Mouse (Mus musculus): ENCODE results near the gene Slco2b1. TPM values are rescaled to one million over a fixed set of nuclear protein-coding genes. Genes with fewer than 3 reads are reported as not detected.
"Not testable (repeated sequence)": the region's sequence is repeated elsewhere in the genome, so short reads cannot be mapped to it uniquely, and the experiment has no call there.

The Slco2b1 gene
- polyA plus RNA-seq (2012; rRNA removed) (0.08 and 0.12 TPM in 2 replicates), polyA plus RNA-seq (2014; fragmentation: Nextera tagmentation; extraction: Ambion mirVana) (0.11 and 0.13 TPM in 2 replicates)

DNA sequence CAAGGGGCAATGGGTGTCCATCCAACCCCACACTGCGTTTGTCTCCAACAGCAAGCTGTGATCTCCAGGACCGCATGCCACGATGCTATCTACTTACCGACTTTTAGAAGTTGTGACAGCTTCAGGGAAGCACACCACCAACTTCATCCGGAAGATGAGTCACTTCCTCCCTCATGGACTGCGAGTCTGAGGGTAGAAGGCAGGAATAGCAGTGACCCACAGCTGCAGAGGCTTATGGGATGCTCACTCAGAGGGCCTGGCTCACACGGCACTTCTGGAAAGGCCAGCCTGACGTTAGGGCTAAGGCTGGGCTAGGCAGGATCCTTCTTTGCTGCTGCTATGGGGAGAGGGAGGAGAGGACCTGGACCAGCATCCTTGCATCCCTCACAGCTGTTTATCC, at the start of gene Slco2b1:
TSS of gene Slco2b1 (minus strand) at position 175 of the 400 bp plus-strand sequence.
- DNase-seq (ENCODE audit: low read depth in 3 of 3, low spot score in 3 of 3) (no peak), ATAC-seq (ENCODE audit: insufficient read depth) (no peak)
- 27% methylated on average over 8 of the region's 8 CpGs for WGBS (ENCODE audit: insufficient replicate concordance)
- Histone ChIP-seq H3K4me1 (replicated peaks; ENCODE audit: control insufficient read depth in 2 of 2, insufficient read depth in 2 of 2, low read length in 1 of 2) (no peaks in the 10 kb centered on the region), H3K36me3 (replicated peaks; ENCODE audit: control insufficient read depth, insufficient read depth, low read depth) (no peaks in the 10 kb centered on the region), H3K9me3 (ENCODE audit: control insufficient read depth, low read length) (no peaks in the 10 kb centered on the region), H3K4me2 (ENCODE audit: low read depth) (no peak within 1 kb of the TSS), H3K9ac (replicated peaks) (no peak within 1 kb of the TSS), H3K4me3 (ENCODE audit: insufficient read depth in 1 of 2, low read depth in 2 of 2, low read length in 2 of 2) (no peak within 1 kb of the TSS), H3K27me3 (ENCODE audit: control insufficient read depth, insufficient read depth, low read length) (no peaks in the 10 kb centered on the region), H3K27ac (no peak within 1 kb of the TSS)
- TF ChIP-seq EP300 (IDR thresholded peaks at IDR 0.05; ENCODE audit: low read depth): no peak
- no peak for TF ChIP-seq CTCF (IDR thresholded peaks at IDR 0.05; ENCODE audit: low read depth)

DNA sequence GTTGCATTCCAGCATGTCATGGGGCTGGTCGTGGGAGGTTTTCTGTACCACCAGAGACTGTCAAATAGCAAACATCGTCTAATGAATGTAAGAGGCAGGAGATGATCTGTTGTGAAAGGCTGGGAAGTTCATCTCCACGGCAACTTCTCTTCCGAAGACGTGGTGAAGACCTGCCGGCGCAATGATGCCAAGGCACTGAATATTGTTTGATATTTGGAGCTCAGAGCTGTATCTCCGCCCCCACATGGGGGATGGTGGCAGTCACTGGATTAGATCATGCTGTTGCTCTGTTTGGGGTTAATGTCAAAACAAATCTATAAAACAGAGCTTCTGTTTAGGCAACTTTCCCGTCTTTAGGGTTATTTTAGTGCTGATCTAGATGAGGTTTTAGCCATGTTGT, 28.1 kb upstream of the Slco2b1 start:
- Histone ChIP-seq H3K9ac (replicated peaks) (no peak overlapping the region), H3K4me3 (ENCODE audit: insufficient read depth in 1 of 2, low read depth in 2 of 2, low read length in 2 of 2) (no peak overlapping the region), H3K27me3 (ENCODE audit: control insufficient read depth, insufficient read depth, low read length) (no peaks in the 10 kb centered on the region), H3K36me3 (replicated peaks; ENCODE audit: control insufficient read depth, insufficient read depth, low read depth) (no peaks in the 10 kb centered on the region), H3K9me3 (ENCODE audit: control insufficient read depth, low read length) (no peaks in the 10 kb centered on the region), H3K4me1 (replicated peaks; ENCODE audit: control insufficient read depth in 2 of 2, insufficient read depth in 2 of 2, low read length in 1 of 2) (peaks cover 0 to 5% of the 10 kb centered on the region in 2 experiments; a peak in 2 of 4 replicates), H3K27ac (no peak overlapping the region), H3K4me2 (ENCODE audit: low read depth) (no peak overlapping the region)
- 66% methylated on average over 9 of the region's 9 CpGs for WGBS (ENCODE audit: insufficient replicate concordance)
- ATAC-seq (ENCODE audit: insufficient read depth) (no peak), DNase-seq (ENCODE audit: low read depth in 3 of 3, low spot score in 3 of 3) (no peak)
- TF ChIP-seq EP300 (IDR thresholded peaks at IDR 0.05; ENCODE audit: low read depth) (no peak), CTCF (IDR thresholded peaks at IDR 0.05; ENCODE audit: low read depth) (no peak)

DNA sequence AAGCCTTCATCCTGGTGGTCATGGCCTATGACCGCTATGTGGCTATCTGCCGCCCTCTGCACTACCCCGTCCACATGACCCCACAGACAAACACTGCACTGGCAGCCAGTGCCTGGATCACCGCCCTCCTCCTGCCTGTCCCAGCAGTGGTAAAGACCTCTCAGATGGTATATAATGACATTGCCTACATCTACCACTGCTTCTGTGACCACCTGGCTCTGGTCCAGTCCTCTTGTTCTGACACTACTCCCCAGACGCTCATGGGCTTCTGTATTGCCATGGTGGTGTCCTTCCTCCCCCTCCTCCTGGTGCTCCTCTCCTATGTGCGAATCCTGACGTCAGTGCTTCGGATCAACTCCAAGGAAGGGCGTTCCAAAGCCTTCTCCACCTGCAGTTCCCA, 24.4 kb upstream of the Slco2b1 start:
- WGBS (ENCODE audit: insufficient replicate concordance): 71% methylated on average over 9 of the region's 9 CpGs
- not testable (repeated sequence) for H3K36me3 ChIP-seq (replicated peaks; ENCODE audit: control insufficient read depth, insufficient read depth, low read depth); ATAC-seq (ENCODE audit: insufficient read depth); DNase-seq (ENCODE audit: low read depth in 3 of 3, low spot score in 3 of 3); H3K27me3 ChIP-seq (ENCODE audit: control insufficient read depth, insufficient read depth, low read length); H3K4me1 ChIP-seq (replicated peaks; ENCODE audit: control insufficient read depth in 2 of 2, insufficient read depth in 2 of 2, low read length in 1 of 2); H3K9me3 ChIP-seq (ENCODE audit: control insufficient read depth, low read length); H3K9ac ChIP-seq (replicated peaks); H3K4me3 ChIP-seq (ENCODE audit: insufficient read depth in 1 of 2, low read depth in 2 of 2, low read length in 2 of 2); H3K27ac ChIP-seq; H3K4me2 ChIP-seq (ENCODE audit: low read depth)

DNA sequence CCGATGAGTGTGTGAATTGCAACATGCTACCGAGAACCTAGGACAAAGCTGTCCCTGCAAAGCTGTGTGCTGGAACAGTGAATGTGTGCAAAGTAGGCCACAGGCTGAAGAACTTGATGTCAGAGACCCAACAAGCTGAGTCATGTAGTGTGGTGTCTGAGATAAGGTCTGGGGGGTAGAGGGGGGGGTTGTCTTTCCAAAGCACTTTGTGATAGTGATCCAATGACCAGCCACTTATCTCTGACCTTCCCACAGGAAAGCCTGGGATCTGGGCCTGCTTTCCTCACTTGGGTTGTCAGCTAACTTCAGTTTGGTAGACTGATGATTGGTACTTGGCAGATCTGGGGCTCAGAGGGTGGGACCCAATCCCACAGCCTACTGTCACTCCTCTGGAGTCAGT, 23.5 kb upstream of the Slco2b1 start:
- H3K9ac ChIP-seq (replicated peaks): no peak overlapping the region
- H3K36me3 ChIP-seq (replicated peaks; ENCODE audit: control insufficient read depth, insufficient read depth, low read depth): no peaks in the 10 kb centered on the region
- 24% methylated on average over 2 of the region's 2 CpGs for WGBS (ENCODE audit: insufficient replicate concordance)
- H3K27me3 ChIP-seq (ENCODE audit: control insufficient read depth, insufficient read depth, low read length): no peaks in the 10 kb centered on the region
- DNase-seq (ENCODE audit: low read depth in 3 of 3, low spot score in 3 of 3) (no peak), ATAC-seq (ENCODE audit: insufficient read depth) (peak; percentile 23; the same call in 1 of the 2 replicates)
- peaks cover 0 to 7% of the 10 kb centered on the region in 2 experiments; a peak in 2 of 4 replicates for H3K4me1 ChIP-seq (replicated peaks; ENCODE audit: control insufficient read depth in 2 of 2, insufficient read depth in 2 of 2, low read length in 1 of 2)
- no peak overlapping the region for H3K4me3 ChIP-seq (ENCODE audit: insufficient read depth in 1 of 2, low read depth in 2 of 2, low read length in 2 of 2)
- no peak overlapping the region for H3K27ac ChIP-seq
- no peak overlapping the region for H3K4me2 ChIP-seq (ENCODE audit: low read depth)
- TF ChIP-seq CTCF (IDR thresholded peaks at IDR 0.05; ENCODE audit: low read depth): no peak
- 0 out of 2 replicates have a peak, but pooled peaks have one; percentile 13 for TF ChIP-seq EP300 (IDR thresholded peaks at IDR 0.05; ENCODE audit: low read depth)
- H3K9me3 ChIP-seq (ENCODE audit: control insufficient read depth, low read length): no peaks in the 10 kb centered on the region

DNA sequence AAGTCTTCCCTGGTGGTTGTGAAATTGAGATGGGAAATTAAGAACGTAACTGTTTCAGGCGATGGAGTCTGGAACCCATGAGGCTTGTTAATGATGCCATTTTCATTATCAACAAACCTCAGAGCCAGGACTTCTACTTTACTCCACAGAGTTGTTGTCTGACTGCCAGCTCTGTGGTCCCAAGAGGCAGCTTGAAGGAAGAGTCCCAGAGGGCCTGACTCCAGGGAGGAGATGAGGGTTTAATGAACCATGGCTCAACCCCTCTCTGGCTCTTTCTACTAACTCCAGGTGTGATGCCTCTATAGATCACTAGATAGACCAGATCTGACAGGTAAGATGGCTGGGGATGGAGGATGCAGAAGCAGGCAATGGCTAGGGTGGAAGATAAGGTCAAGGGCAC, 18.8 kb upstream of the Slco2b1 start, which contains the start of gene Olfr520:
TSS of gene Olfr520 (plus strand) at position 301 of the 400 bp plus-strand sequence.
- 55% methylated on average over 2 of the region's 2 CpGs for WGBS (ENCODE audit: insufficient replicate concordance)
- ATAC-seq (ENCODE audit: insufficient read depth) (no peak), DNase-seq (ENCODE audit: low read depth in 3 of 3, low spot score in 3 of 3) (no peak)
- no peak within 1 kb of the TSS for H3K9ac ChIP-seq (replicated peaks)
- H3K4me1 ChIP-seq (replicated peaks; ENCODE audit: control insufficient read depth in 2 of 2, insufficient read depth in 2 of 2, low read length in 1 of 2): peaks cover 0 to 7% of the 10 kb centered on the region in 2 experiments; a peak in 2 of 4 replicates
- H3K4me3 ChIP-seq (ENCODE audit: insufficient read depth in 1 of 2, low read depth in 2 of 2, low read length in 2 of 2): no peak within 1 kb of the TSS
- no peaks in the 10 kb centered on the region for H3K36me3 ChIP-seq (replicated peaks; ENCODE audit: control insufficient read depth, insufficient read depth, low read depth)
- no peak within 1 kb of the TSS for H3K27ac ChIP-seq
- no peaks in the 10 kb centered on the region for H3K9me3 ChIP-seq (ENCODE audit: control insufficient read depth, low read length)
- no peaks in the 10 kb centered on the region for H3K27me3 ChIP-seq (ENCODE audit: control insufficient read depth, insufficient read depth, low read length)
- H3K4me2 ChIP-seq (ENCODE audit: low read depth): no peak within 1 kb of the TSS
- TF ChIP-seq EP300 (IDR thresholded peaks at IDR 0.05; ENCODE audit: low read depth): no peak
- no peak for TF ChIP-seq CTCF (IDR thresholded peaks at IDR 0.05; ENCODE audit: low read depth)
